Mouse (Mus musculus): ENCODE measurements around the gene 5730480H06Rik.
A peak's percentile ranks its signal among the peaks of the same experiment; 100 is the strongest.

The 5730480H06Rik gene

DNA sequence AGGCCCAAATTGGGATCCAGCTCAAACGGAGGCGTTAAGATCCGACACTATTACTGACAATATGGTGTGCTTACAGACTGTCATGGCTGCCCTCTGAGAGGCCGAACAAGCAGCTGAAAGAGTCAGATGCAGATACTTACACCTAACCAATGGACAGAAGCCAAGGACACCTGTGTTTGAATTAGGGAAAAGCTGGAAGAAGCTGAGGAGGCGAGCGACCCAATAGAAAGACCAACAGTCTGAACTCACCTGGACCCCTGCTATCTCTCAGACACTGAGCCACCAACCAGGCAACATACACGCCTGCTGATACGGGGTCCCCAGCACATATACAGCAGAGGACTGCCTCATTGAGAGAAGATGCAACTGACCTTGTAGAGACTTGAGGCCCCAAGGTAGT lies at the start of gene 5730480H06Rik:
TSS of gene 5730480H06Rik (plus strand) at position 301 of the 400 bp plus-strand sequence.
- no peak for DNase-seq

DNA sequence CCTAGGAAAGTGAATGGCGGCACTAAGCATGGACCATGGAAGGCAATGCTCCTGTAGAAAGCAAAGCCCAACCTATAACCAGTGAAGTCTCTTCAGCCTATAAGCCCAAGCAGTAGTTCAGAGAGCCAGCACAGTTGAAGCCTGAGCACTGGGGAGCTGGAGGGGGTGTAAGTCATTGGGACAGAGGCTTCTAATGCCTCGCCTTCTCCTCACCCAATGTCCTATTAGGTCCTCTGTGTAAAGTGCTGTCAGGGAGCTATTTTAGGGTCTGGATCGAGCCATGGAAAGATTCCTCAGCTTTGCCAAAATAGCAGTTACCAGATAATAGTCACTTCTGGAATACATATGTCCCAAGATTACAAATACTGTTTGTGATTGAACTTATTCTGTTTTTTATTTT lies 26.6 kb upstream of the 5730480H06Rik start:
- DNase-seq, result no peak

DNA sequence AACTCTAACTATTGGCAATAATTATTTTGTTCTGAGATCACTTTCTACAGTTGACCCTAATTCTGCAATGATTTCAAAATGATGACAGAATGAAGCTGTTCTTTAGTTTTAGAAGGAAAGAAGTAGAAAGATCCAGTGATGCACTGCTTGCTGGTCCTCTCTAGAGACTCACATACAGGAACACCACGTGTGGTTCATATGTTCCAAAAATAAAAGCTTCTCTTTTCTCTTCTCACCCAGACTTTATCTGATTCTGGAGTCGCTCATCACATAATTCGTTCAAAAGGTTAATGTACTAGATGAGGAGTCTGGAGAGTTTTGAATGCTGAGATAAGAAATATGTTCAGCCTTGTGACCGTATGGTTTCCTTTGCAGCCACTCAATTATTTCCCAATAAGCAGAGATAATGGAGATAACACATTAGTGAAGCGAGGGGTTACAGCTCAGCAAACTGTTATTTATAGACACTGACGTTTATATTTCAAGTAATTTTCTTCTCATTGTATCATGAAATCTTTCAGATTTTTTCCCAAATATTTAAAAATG lies 12.6 kb upstream of the 5730480H06Rik start:
- peak in 1 of 2 experiments; percentile 8 for DNase-seq

DNA sequence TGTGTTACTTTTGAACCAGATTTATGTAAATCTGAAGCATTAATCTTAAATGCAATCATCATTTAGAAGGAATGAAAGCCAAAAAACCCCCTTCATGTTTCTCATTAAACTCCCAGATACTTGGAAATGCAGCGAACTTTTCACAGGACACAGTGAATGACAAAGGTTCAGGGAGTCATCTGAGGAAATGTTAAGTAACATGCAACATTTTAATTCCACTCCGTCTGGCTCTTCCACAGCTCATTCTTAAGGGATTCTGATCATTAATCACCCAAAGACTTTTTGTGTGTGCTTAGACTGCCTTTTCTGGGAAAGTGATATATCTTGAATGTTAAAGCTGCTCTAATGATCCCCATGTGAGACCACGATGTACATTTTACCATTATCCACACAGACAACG lies 7.2 kb upstream of the 5730480H06Rik start:
- no peak for DNase-seq

DNA sequence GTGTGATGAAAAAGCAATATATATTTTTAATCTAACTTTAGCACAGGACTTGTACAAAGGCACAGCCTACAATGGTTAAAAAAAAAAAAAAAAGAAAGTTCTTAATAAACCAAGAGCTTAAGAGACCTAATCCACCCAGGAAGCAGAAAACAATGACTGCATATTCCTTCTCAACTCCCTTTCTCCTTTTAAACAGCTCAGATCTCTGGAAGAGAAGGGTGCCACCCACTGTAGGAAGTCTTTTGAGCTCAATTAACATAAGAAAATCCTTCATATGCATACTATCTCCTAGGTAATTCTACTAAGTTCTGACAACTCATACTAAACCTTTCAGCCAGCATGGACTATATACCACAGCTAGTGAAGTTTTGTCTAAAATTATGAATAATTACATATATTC lies 1.5 kb upstream of the 5730480H06Rik start:
- no peak for DNase-seq

DNA sequence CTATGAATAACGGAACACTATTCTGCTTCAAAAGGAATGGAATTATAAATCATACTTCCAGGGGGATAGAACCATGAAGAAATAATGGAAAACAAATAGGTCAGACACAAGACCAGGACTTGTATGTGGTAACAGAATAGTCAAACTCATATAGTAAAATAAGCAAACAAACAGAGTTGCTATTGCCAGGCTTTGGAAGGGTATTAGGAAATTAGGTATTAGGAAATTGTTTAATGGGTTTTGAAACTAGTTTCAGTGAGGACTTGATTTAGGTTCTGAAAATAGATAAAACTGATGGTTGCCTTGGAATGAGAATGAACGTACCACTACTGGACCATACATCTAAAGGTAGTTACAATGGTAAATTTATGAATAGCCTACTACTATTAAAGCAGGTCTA lies 2.0 kb downstream of the 5730480H06Rik start:
- DNase-seq, result no peak

DNA sequence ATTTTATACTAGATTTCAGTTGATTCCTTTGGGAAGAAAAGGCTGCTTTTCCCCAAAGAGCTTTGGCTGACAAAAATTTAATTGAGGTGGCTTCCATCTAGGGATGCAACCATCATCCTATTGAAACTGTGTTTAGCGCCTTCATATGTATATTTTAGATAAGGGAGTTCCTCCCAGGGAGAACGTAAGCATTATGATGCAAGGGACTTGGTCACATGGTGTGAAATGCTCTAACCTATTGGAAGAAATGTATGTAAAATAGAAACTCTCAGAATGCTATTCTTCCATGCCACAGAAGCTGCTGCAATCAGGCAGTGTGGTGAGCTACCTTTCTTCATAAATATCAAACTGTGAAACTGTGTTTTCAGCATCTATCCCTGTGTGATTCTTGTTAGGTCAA lies 3.1 kb downstream of the 5730480H06Rik start:
- DNase-seq, result no peak

DNA sequence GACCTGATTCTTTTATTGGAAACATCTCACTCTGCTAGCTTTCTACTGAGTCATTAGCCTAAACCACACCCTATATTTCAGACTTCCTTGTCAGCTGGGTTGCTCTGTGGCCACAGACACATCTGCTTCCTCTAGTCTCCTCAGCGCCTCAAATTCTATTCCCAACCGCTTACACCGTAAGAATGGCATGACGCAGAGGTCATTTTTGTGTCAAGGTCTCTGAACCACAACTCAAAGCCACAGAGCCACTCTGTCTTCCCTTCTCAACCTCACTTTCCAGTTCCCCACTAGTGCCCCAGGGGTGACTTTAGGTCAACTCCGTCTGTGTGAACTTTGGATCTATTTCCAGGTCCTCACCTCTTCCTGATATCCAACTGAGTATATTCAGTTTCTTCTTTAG lies 3.7 kb downstream of the 5730480H06Rik start:
- no peak for DNase-seq

DNA sequence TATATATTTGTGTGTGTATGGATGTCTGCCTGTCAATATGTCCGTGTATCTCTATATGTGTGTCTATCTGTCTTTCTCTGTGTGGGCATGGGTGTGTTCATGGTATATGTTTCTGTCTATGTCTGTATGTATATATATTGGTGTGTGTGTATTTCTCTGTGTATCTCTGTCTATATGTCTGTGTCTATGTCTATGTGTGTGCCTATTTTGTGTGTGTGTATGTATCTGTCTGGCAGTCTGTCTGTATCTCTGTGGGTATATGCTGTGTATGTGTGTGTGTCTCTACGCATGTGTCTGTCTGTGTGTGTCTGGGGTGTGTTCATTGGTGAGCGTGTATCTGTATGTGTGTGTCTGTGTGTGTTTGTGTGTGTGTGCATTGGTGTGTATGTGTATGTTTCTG lies 5.7 kb downstream of the 5730480H06Rik start:
- no peak for DNase-seq

DNA sequence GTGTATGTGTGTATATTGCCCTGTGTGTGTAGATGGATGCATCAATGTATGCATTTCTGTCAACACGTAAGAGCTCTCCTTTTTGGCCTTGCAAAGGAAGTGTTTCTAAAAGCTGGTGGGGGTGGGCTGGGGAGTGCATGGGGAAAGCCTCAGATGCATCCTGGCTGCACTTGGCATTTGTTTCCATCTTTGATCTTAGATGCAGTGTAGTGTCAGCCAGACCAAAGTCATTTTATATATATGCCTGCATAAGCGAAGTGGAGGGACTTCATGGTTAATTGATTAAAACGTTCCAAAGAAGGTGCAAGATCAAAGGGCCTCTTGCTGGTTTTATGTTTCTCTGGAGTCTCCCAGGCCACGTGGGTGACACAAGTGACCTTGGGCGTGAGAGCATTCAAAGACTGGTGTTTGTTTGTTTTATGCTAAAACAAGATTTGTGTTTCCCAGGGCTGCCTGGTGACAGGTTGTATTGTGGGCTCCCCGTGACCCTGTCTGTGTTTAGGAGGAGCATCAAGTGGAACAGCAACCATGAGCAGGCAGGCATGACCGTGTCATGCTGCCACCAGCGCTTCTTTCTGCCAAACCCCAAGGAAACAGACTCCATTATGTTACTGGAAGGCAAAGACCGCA lies 6.2 kb downstream of the 5730480H06Rik start:
- DNase-seq, result peak in 1 of 2 experiments; percentile 4

DNA sequence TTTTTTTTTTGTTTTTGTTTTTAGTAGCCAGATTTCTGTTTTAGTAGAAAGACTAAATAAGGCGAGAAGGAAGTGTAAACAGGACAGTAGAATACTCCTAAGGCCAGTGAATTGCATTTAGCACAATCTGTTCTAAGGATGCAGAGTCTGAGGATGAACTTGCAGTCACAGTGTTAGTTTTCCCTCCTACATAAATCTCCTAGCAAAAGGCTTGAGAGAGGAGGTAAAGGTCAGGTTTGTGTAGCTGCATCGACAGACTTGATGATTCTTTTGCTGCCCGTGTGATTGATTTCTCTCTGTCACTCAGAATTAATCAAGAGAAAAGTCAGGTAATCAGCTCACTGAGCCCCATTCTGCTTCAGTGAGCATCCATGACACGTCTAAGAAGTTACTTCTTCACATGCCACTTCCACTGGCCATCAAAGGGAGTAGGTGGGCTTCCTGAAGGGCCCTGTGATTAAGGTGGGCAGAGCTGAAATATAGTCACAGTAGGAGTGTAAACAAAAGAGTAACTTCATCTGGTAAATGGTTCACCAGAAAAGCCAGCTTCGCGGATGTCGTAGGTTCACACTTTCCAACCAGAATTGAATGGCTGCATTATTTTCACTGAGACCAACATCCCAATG lies 13.2 kb downstream of the 5730480H06Rik start:
- no peak for DNase-seq

DNA sequence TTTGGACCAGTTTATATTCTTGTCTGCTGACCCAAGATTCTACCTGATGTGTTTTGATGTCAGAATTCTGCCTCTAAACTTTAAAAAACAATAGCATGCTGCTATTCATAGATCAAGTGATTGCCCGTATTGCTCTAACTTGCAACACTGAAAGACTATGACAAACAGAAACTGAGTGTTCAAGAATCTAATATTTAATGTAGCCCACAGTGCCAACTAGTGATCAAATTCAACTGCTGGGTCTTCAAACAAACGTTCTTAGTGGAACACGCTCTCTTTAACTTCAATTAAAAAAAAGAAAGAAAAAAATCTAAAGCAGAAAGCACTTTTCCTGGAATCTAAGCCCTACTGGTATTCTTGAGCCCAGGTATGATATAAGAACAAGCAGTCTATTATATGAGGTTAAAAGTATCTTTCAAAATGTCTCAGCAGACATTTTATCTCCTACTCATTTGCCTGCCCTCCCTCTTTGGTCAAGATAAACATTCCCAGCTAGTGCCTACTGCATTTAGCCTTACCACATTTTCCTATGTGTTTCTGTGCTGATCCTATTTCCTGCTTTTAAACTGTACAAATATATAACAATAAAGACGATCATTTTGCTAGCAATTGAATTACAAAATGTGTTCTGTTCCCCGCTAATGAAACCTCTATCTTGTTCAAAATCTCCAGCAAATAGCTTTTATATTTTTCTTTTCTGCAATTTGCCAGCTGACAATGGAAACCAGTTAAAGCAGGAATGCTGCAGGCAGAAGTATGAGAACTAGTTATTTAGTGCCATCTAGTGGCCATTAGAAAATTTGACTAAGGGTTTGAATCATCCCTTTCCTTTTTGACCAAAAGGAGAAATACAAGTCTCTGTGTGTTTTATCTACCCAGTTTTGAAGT lies 17.6 kb downstream of the 5730480H06Rik start:
- DNase-seq, result peak in 1 of 2 experiments; percentile 2

DNA sequence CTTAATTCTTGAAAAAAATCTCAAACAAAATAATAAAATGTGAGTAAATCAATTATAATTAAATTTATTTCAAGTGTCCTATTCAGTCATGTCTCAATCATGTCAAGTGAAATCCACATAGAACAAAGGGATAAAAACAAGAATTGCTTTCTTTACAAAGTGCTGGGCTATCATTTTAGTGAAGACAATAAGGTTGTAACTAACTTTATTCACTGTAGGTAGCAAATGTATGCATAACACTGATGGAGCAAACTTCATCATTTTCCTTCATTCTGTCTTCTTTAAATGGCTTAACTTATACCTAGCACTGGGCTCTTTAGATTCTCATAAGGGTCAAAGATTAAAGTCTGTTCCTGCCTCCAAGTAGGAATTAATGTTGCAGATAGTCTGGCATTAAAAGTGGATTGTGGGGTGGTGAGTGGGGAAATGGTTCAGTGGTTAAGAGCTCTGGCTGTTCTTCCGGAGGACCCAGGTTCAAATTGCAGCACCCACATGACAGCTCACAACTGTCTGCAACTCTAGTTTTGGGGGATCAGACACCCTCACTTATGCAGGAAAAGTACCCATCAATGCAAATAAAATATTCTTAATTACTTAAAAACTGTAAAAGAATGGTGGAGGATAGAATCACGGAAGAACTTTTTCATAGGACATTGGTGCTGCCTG lies 18.4 kb downstream of the 5730480H06Rik start:
- DNase-seq, result no peak

DNA sequence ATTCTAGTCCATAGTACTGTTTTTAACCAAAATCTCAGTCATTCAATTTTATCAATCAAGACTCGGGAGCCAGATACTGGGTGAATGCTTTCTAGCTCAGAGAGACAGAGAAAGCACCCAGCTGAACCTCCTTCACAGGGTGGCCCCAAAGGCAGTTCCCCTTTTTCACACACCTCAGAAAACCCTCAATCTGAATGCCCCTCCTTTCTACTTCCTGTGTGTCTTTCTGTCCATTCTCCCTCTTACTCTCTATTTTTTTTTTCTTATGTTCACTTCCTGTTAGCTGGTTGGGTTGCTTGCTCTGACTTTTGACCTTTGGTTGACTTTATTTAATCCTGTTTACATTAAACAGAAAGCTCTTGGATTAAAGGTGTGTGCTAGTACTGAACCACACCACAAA lies 21.6 kb downstream of the 5730480H06Rik start:
- no peak for DNase-seq

DNA sequence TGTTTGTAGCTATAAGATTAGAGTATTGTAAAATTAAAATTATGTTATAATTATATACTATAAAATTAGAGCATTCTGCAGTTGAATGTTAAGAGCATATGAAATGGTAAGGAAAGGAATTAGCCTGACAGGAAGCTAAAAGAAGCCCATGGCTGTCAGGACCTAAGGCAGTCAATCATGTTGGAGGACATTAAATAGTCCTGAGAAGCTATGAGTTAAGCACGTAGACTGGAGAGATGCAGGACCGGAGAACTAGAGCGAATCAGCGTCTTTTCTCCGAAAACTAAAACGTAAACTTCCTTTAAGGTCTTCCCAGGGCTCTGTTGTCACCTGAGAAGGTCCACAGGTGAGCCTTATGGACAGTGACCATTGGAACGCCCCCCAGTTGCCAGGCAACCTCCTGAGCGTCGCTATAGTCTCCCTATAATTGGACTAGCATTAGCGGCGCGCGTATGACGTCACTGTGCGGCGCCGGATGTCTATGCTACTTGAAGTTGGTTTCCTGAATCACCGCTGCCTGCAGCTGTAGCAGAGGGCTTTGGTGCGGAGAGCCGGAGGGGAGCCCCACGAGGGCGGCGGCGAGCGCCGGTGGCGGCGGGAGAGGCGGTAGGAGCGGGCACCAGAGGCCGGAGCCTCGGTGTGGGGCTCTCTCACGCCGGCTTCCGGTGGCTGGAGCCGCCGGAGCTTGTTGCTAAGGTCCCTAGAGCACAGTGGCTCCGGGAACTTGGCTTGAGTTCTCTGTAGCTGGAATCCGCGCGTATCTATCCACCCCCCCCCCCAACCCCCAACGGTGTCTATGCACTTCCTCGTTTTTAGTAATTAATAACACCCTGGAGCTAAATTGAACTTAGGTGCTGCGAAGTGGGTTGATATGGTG lies 44.4 kb downstream of the 5730480H06Rik start:
- peak; percentile 93 to 95 for DNase-seq

DNA sequence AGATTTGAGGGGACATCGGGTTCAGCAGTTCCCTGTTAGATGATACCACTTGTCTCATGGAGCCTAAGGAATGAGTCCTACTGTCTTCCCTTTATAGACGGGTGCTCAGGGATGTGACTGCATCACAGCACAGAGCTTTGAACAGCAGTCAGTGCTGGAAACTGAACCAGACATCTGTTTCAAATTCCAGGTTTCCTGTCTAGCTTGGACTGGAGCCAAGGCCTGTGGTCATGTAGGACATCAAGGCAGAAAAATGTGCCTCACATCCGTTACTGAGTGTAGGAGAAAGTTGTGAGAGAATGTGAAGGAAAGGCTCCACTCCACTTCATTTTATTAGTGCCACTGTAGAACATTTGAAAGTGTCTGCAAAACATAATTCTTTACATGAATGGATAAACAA lies 74.7 kb downstream of the 5730480H06Rik start:
- DNase-seq, result no peak

DNA sequence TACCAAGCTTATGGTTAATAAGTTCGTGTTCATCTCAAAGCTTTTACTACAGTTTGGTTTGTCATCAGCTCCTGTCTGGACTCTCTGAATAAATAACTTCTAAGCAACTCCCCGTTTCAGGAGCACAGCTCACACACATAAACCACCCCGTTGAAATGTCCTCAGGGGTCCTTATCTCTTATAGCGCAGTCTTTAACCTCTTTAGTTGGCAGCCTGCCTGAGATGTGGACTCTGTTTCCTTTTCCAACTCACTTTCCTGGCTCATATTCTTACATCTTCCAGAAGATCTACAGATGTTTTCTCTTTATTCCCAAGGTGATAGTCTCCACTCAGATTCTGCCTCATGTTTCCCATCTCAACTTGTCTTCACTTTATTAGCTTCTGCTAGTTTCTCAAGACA lies 80.5 kb downstream of the 5730480H06Rik start:
- no peak for DNase-seq

DNA sequence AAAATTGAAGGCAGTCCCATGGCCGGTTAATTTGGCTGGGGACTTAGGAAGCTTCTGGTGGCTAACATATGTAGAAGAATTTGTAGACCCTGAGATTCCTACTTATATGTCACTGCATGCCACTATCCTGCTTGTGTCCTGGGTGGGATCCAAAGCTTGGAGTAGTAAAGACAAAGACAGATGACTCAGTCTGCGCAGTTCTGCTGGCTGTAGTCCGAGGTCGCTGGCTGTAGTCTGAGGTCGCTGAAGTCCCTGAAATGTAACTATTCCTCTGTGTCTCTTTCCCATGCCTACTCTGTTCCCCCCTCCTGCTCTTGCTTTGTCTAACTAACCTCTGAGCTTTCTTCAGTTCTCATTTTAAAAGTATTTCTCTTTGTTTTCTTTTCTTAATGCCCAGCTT lies 82.6 kb downstream of the 5730480H06Rik start:
- DNase-seq, result no peak

DNA sequence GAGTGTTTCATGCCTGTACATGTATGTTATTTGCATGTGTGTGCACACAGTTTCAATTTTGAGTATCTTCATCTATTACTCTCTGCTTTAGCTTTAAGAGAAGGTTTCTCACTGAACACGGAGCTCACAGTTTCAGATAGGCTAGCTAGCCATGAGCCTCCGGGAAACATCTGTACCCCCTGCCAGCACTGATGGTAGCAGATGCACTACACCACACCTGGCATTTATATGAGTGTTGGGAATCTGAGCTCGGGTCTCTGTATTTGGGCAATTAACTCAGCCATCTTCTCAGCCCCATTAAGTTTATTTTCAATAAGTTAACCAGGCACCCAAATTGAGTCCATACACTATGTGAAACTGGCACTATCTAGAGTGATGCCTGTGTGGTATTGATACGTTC lies 83.7 kb downstream of the 5730480H06Rik start:
- no peak for DNase-seq

DNA sequence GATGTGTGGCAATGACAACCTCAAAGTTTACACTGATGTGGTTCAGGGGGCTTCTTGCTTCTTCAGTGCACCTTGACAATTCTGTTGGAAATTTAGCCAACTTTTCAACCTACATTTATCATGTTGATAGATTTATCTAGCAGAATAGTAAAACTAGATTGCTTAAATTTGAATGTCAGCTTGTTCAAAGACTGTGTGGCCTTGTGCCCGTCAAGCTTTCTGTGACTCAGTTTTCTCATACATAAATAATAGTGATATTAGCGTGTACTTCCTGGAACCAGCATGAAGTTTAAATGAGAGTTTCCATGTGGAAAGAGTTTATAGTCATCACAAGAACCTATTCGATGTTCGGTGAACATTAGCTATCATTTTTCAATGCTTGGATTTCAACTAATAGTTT lies 84.5 kb downstream of the 5730480H06Rik start:
- no peak for DNase-seq

DNA sequence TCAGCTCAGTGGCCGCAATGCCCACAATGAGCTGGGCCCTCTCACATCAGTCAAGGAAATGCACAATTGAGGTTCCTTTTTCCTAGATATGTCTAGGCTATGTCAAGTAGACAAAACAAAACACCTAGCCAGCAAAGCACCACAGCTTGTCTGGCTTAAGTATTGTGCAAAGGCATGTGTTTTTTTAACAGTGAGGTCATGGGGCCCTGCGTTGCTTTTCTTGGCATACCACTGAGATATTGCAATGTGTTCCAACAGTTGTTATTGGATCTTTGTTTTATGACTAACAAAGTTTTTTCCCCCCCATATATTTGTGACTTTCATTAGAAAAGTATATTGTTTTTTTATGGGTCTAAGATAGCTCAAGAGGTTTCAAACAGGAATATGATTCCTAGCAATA lies 92.0 kb downstream of the 5730480H06Rik start:
- no peak for DNase-seq

DNA sequence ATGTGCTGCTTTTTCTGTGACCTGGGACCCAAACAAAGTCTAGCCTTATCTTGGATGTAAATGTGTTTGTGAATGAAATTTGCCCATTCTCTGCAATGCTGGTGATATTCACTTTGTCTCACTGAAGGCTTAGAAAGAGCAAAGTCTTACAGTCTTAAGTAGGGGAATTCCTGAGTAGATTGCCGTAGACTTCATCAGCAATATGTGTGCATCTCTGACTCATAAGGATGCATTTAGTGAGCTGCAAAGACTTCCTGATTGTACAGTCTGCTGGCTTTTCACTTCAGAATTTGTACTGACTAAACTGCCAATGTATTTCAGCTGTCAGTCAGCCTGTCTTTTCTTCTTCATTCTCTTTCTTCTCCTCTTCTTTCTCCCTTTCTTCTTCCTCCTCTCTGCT lies 94.2 kb downstream of the 5730480H06Rik start:
- DNase-seq, result no peak

Data from lung, adult 18-20 months (tissue).